Mouse (Mus musculus) ES-E14 (cell line): ENCODE data around the gene Dnajc11.

ENCODE experiments used
- HCFC1 ChIP-seq: IDR thresholded peaks from 2 replicates; pipeline ENCODE4 v1.6.1; 2012; ENCODE audit warnings: low read length, inconsistent platforms, borderline replicate concordance; ENCODE audit not compliant: insufficient read depth
- ZC3H11A ChIP-seq: IDR thresholded peaks from 2 replicates; pipeline ENCODE4 v1.6.1; 2012; ENCODE audit warnings: low read depth, mild to moderate bottlenecking, inconsistent platforms, low read length, borderline replicate concordance

DNA sequence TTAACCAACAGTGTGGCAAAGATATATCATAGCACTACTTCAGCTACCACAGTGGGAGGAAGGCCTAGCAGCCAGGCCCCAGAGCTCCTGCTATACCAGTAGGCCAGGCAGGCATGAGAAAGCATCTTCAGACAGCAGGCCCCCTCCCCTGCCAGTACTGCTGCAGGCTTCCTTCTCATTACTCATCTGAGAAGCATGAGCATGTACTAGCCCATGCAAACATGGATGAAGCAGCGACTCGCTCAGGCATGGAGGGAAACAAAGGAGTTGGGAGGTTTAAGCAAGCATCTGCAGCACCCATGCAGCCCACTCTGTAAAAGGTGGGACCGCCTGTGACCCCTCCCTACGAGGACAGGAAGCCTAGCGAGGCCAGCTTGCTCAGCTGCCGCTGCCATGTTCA is 85.6 kb downstream of the Dnajc11 start:
- TF ChIP-seq ZC3H11A = no peak
- TF ChIP-seq HCFC1 = no peak
